Mouse (Mus musculus) spleen, adult 12 weeks (tissue): ENCODE measurements at regions not wholly inside any gene's neighbourhood (a gene's known extent, or its start where the extent isn't known, plus 50 kb on each side); places are given as distances from the start of the nearest gene placed in this dataset.

Experiments
- DNase-seq: peaks from one replicate; pipeline ENCODE4 v3.0.0; 2022; ENCODE audit warnings: low spot score

DNA sequence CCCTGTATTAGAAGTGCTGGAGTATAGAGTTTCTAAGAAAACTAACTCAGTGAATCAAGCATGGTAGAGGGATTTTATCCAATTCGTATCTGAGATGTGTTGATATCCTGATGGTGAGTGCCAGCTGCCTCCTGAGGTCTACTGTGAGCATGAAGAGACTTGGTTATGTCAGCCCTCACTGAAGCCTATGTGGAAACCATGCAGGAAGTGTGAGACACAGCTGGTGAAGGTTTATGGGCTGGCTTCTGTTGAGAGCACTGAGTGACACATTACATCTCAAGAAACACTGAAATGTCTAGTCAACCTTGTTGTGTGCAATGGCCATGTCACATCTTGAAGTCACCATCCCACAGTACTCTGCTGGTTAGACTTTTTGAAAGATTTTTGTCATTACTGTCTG, 104.6 kb downstream of the Psmg1 start:
- DNase-seq: no peak

GRCm38 (mm10) chr16:95873297-95873696, 117.5 kb downstream of the Psmg1 start:
- DNase-seq: no peak

- no peak for DNase-seq
These were observed 118.3 kb downstream of the Psmg1 start for GRCm38 (mm10) chr16:95872436-95872835.

- DNase-seq: no peak
These were observed 120.5 kb downstream of the Psmg1 start for GRCm38 (mm10) chr16:95870291-95870690.

GRCm38 (mm10) chr16:95869501-95869900, 121.3 kb downstream of the Psmg1 start:
- DNase-seq: no peak

DNA sequence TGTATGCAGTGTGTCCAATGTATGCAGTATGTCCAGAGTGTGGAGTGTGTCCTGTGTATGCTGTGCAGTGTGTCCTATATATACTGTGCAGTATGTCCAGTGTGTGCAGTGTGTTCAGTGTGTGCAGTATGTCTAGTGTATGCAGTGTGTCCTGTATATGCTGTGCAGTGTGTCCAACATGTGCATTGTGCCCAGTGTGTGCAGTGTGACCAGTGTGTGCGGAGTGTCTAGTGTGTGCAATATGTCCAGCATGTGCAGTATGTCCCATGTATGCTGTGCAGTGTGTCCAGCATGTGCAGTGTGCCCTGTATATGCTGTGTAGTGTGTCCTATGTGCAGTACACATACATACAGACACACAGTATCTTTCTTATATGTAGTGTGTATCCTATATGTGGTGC, 121.9 kb downstream of the Psmg1 start:
- DNase-seq: no peak

DNA sequence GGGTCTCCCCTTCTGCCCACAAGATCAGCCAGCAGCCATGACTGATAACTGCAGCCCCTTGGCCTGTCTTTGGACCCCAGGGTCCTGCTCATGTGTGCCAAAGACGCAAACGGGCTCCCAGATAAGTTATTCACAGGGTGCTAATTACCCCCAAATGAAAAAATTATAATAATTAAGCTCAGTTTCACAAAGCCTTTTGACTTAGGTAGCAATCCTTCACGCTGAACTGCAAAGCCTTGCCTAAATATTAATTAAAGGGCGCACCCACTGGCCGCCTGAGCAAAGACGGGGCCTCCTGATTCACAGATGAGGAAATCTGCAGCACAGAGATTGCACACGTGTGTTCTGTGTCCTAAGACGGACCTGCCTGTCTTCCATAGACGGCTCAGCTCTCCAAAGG, 123.2 kb downstream of the Psmg1 start:
- no peak for DNase-seq

DNA sequence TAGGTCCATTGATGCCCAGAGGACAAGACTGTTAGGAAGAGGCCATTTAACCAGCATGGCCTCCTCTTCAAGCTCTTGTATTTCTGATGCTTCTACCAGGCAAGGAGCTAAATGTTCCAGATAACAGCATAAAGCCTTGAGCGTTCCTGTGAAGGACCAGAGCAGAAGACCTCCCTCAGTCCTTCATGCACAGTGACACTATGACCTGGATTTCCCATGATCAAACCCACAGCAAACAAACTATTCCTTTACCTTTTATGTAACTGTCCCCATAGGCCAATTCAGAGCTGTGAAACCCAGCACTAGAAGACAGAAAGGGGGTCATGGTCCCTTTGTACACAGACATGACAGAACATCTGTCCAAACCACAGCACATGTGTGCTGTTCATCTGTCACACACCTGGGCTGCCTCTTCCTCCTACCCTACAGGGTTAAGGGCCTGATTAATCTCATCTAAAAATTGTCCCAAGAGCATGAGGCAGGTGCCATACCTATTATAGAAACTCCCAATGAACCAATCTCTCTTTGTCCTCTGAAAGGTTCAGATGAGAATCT, 123.8 kb downstream of the Psmg1 start:
- no peak for DNase-seq

GRCm38 (mm10) chr16:95865603-95866002, 125.2 kb downstream of the Psmg1 start:
- no peak for DNase-seq

DNA sequence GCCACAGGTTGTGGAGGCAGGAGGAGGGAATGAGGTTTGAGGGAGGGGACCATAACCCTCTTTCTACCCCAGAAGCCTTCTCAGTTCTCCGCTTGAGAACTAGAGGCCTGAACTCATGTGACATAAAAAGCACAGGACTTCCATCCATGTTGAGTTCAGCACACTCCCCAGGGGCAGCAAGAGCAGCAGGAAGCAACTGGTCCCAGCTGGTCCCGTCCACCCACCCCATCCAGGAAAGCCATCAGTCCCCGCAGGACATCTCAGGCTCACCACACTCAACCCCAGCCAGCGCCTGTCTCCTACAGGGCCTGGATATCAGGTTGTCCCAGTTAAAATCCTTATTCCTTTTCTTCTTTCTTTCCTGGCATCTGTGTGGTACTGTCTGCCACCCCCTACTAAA, 126.1 kb downstream of the Psmg1 start:
- no peak for DNase-seq

DNA sequence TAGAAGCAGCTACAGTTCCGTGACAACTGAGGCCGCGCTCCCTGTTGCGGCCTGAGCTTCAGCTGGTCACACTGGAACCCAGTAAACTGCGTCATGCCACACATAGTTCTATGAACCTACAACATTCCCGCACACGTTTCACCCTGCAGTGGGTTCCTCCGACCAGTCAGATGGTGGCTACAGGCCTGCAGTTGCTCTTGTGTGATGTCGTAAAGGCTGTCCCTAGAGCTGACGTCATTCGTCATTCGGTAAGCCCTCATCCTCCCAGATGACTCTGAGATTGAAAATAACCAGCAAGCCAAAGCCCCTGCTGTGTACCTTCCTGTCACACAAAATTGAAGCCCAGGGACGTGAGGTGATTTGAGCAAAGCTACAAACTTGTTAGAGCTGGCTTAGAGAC, 126.7 kb downstream of the Psmg1 start:
- no peak for DNase-seq

- DNase-seq: no peak
These were observed 127.2 kb downstream of the Psmg1 start for GRCm38 (mm10) chr16:95863565-95863964.

GRCm38 (mm10) chr16:95862621-95863020, 128.1 kb downstream of the Psmg1 start:
- DNase-seq: no peak

DNA sequence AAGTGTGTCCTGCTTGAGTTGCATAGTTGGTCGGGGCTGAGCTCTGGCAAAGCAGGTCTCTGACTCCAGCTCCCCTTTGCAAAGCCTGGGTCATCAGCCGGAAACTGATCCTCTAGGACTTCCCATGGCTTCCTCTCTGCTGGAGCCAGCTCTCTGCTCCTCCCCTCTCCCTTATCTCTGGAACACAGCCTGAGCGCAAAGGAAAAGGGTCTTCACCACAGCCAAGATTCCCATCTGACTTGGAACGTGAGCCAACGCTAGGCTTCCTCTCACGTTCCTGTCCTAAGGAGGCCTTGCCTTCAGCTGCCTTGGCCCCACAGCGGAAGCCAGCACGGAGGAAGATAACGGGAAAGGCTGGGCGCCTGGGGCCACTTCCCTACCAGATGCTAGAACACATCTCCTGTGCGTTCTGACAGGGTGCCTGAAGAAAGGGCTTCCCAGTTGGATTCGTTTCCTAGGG, 129.5 kb downstream of the Psmg1 start:
- DNase-seq: no peak

DNA sequence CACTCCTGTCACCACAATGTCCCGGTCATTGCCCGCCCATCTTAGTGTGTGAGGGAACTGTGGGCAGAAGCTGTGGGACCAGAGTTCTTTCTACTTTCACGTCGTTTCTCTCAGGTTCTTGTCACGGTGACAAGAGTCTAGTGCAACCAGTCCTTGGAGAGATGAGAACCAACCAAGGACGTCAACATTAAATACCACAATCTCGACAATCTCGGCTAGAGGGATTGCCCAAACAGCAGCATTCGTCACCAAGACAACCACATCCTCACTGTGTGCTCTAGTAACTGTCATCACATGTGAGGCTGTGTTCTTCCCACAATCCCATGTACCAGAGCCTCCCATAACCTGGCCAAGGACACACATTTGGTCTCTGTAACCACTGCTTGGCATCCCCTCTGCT, 129.9 kb downstream of the Psmg1 start:
- DNase-seq: no peak

GRCm38 (mm10) chr16:95860111-95860510, 130.6 kb downstream of the Psmg1 start:
- DNase-seq: no peak

- no peak for DNase-seq
These were observed 133.4 kb downstream of the Psmg1 start for GRCm38 (mm10) chr16:95857403-95857802.

DNA sequence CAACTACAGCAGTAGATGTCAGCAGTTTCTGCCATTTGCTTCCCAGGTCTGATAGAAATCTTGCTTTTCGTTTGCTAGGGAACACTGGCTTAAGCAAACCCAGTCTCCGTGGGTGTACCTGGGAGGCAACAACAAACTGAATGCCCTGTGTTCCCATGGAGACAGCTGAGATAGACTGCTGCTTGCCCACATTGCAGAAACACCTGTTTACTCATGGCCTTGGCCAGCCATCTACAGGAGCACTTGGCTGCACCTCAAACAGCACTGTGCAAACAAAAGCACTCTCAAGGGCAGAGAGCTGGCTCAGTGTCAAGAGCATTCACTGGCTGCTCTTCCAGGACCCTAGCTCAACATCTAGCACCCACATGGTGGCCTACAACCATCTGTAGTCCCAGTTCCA, 135.5 kb downstream of the Psmg1 start:
- no peak for DNase-seq

DNA sequence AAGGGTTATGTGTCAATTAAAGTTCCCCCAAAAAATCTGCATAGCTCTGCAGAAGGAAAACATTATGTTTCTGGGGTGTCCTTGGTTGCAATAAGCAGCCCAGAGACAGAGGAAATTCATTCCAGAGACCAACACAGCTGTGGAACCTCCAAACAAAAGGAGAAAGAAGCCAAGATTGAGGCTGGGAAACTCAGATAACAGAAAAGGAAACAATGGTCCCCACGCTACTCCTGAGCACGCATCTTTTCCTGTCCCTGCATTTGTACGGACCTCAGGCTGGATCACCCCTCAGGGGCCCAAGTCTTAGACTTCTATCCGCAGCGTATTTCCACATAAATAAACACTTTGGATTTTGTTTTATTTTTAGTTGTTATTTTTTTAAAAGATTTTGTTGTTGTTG, 138.9 kb downstream of the Psmg1 start:
- no peak for DNase-seq

- no peak for DNase-seq
These were observed 142.1 kb downstream of the Psmg1 start for GRCm38 (mm10) chr16:95848555-95849082.

DNA sequence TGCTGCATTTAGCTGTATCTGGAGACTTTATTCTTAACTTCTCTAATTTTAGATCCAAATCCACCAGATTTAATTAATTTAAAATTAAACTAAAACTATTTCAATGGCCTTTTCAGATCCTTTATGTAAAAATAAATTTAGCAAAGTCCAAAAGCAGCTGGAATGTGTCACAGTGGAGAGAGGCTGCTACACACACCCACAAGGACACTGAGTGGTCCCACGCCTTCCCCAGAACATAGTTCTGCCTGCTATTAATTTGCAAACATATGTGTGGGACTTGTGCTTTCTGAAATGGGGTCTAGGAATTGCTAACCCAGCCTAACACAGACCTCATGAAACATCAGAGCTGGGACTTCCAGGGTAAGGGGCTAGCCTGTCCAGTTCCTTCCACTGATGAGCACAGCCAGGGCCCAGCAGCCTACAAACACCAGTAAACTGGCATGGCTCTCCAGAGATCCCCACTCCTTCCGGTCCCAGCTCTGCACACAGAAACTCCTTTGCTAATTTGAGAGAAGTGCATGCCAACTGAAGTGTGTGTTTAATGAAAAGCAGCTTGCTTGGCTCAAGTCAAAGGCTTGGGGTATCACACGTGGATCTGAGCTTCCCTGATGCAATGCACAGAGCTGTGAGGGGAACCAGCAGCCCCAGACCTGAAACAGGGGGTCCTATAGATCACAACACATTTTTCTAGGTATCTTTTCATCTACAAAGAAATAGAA, 142.8 kb downstream of the Psmg1 start:
- no peak for DNase-seq

DNA sequence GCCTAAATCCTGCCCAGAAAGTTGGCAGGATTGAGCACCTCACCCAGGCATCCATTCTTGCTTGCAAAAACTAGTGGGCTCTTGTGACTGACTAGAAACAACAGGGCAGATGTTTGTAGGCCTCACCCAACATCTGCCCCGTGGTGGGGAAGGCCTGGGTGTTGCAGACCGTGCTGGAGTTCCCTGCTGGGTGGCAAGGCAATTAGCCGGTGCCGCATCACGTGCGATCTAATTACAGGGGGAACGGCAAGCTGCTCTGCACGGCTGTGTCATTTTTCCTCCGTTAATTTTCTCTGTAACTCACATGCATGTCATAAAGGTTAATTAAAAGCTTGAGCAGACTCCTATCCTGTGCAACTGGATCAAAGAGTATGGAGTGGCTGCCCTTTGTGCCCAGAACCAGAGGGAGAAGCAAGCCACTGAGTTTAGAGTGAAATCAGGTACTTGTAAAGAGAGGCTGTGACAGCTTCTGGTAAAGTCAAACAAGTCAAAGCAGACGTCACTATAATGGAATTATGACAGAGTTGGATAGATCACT, 143.5 kb downstream of the Ets2 start:
- DNase-seq: no peak

DNA sequence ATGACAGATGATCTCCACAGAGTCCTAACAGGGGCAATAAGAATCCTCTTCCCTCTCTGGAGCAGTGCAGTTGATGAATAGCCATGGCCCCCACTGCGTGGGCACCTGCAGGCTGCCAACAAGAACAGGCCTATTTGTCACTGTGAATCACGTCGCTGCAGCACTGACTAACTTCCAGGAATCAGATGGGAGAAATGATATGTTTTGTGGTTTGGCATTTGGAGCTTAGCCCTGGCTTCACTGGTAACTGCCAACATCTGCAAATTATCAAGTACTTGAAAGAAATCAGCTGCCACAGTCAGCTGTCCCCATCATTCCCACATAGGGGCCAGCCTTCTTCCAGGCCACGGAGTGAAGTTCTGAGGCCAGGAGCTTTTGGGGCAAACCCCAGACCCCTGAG, 142.8 kb downstream of the Ets2 start:
- no peak for DNase-seq

GRCm38 (mm10) chr16:95842766-95843165, 140.9 kb downstream of the Ets2 start:
- no peak for DNase-seq
